Mouse (Mus musculus): ENCODE measurements around the gene Trim5.
A peak's percentile ranks its signal among the peaks of the same experiment; 100 is the strongest.
"Not testable (repeated sequence)": the region's sequence is repeated elsewhere in the genome, so short reads cannot be mapped to it uniquely, and the experiment has no call there.

Trim5 gene

DNA sequence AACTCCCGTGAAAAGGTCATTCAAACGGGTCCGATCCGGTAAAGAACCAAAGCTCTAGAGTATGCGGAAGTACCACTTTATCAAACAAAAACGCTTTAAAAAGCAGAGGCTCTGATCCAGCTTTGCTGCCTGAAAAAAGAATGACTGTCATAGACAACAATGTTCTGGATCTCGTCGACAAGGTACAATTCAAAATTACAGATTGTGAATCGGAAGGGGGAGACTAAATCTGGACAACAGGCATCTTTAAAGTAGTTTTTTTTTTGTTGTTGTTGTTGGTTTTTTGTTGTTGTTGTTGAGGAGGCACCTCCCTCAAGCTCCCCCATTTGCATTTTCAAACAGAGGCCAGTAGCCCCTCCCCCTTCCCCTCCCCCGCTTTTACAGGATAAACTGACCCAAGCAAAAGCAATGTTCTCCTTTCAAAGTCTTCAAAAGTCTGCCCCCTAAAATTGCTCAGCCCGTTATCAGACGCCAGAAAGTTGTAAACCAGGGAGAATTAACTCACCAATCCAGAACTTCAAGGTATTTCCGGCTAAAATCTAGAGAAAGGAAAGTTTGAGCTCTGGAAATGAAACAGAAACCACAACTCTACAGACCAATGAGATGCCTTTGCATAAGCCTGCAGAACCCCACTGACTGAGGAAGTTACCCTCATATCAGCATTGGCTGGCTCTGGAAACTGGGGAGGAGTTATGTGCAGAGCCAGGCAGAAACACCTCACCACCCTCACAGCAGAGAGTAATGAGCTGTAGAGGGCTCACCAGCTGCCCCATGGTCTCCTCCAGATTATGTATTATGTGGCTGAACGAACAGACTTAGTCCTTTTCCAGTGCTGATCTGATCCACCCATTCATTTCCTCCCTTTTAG, at the start of gene Trim5:
Gene Trim5, minus strand, starts transcription at position 519 of the 868 bp plus-strand sequence.
- peak; percentile 48 for DNase-seq (ENCODE audit: low read depth, low spot score)
- H3K27me3 ChIP-seq (ENCODE audit: control insufficient read depth, insufficient read depth, low read length, poor library complexity, severe bottlenecking); H3K36me3 ChIP-seq (ENCODE audit: control insufficient read depth, insufficient read depth, low read length, poor library complexity, severe bottlenecking): not testable (repeated sequence)

DNA sequence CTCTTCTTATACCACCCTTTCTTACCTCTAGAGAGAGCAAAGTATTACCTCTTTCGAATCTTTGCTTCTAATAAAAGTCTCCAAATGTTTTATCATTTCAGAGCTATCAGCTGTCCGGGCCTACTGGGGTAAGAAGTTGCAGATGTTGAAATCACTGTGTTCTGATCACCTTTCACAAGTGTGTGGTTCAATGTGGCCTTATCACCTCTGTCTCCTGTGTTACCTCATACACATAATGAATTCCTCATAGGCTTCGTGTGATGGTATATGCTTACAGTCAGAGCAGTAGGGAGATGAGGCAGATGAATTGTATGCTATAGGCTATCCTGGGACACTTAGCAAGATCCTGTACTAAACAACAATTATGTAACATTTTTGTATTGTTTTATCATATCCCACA, 47.7 kb upstream of the Trim5 start:
- DNase-seq (ENCODE audit: low read depth, low spot score); H3K36me3 ChIP-seq (ENCODE audit: control insufficient read depth, insufficient read depth, low read length, poor library complexity, severe bottlenecking); H3K27me3 ChIP-seq (ENCODE audit: control insufficient read depth, insufficient read depth, low read length, poor library complexity, severe bottlenecking): not testable (repeated sequence)

DNA sequence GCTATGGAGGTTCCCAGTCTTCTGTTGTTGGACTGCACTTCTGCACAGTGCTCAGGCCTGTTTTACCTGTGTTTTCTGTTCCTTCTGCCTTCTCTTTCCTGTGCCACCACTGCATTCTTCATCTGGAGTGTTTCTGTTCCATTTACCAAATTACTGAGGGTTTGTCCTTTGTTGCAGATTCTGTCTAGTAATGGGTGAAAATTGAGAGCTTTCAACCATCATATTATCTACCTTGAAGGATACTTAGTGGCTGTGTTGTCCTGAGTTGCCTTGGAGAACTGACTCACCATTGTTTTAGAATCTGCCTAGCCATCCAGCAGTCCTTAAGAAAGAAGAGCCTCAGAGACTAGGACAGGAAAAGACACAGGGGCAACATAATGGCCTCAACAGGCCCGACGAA, 41.3 kb upstream of the Trim5 start, which contains the start of gene Trim34b:
Gene Trim34b, plus strand, starts transcription at position 301 of the 400 bp plus-strand sequence.
- H3K36me3 ChIP-seq (ENCODE audit: control insufficient read depth, insufficient read depth, low read length, poor library complexity, severe bottlenecking); H3K27me3 ChIP-seq (ENCODE audit: control insufficient read depth, insufficient read depth, low read length, poor library complexity, severe bottlenecking); DNase-seq (ENCODE audit: low read depth, low spot score): not testable (repeated sequence)

DNA sequence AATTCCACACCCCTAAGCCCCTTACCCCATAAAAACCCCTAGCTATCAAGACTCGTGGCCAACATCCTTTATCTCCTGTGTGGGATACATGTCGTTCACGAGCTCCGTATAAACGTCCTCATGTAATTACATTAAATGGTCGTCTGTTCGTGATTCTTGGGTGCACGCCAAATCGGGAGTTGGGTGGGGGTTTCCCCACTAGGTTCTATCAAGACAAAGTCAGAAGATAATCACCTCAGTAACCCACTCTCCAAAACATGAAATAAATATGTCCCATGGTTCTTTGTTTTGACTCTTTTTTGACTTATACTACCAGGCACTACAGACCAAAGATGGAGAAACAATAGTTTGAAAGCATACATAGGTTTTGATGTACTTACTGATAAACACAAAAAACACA, 34.1 kb upstream of the Trim5 start:
- Histone ChIP-seq H3K27me3 (ENCODE audit: control insufficient read depth, insufficient read depth, low read length, poor library complexity, severe bottlenecking) (no peaks in the 10 kb centered on the region), H3K36me3 (ENCODE audit: control insufficient read depth, insufficient read depth, low read length, poor library complexity, severe bottlenecking) (0 out of 2 replicates have a peak, but pooled peaks cover 4% of the 10 kb centered on the region)
- DNase-seq (ENCODE audit: low read depth, low spot score) = no peak

DNA sequence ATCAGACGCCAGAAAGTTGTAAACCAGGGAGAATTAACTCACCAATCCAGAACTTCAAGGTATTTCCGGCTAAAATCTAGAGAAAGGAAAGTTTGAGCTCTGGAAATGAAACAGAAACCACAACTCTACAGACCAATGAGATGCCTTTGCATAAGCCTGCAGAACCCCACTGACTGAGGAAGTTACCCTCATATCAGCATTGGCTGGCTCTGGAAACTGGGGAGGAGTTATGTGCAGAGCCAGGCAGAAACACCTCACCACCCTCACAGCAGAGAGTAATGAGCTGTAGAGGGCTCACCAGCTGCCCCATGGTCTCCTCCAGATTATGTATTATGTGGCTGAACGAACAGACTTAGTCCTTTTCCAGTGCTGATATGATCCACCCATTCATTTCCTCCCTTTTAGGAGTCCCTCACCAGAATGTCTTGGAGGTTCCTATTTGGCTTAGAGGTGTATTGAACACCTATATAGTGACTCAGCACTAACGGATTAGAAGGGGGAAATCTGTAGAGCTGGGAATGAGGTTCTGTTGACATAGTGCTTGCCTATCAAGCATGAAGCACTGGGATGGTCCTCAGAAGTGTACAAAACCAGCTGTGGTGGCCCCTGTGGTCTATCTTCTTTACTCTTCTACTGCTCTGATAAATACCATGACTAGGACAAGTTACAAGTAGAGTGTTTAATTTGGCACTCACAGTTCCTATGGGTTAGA, 27.6 kb upstream of the Trim5 start, which contains the start of gene Trim12a:
Gene Trim12a, minus strand, starts transcription at position 98 of the 712 bp plus-strand sequence.
- DNase-seq (ENCODE audit: low read depth, low spot score); H3K36me3 ChIP-seq (ENCODE audit: control insufficient read depth, insufficient read depth, low read length, poor library complexity, severe bottlenecking); H3K27me3 ChIP-seq (ENCODE audit: control insufficient read depth, insufficient read depth, low read length, poor library complexity, severe bottlenecking): not testable (repeated sequence)

DNA sequence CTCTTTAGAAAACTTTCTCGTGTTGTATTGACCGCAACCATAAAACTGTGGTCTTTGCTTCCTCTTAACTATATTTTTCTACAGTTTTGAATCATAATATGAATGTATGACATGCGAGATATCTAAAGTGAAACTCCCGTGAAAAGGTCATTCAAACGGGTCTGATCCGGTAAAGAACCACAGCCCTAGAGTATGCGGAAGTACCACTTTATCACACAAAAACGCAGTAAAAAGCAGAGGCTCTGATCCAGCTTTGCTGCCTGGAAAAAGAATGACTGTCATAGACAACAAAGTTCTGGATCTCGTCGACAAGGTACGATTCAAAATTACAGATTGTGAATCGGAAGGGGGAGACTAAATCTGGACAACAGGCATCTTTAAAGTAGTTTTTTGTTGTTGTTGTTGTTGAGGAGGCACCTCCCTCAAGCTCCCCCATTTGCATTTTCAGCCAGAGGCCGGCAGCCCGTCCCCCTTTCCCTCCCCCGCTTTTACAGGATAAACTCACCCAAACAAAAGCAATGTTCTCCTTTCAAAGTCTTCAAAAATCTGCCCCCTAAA, 27.0 kb upstream of the Trim5 start:
- Histone ChIP-seq H3K27me3 (ENCODE audit: control insufficient read depth, insufficient read depth, low read length, poor library complexity, severe bottlenecking) (no peaks in the 10 kb centered on the region), H3K36me3 (ENCODE audit: control insufficient read depth, insufficient read depth, low read length, poor library complexity, severe bottlenecking) (no peaks in the 10 kb centered on the region)
- peak; percentile 73 for DNase-seq (ENCODE audit: low read depth, low spot score)

DNA sequence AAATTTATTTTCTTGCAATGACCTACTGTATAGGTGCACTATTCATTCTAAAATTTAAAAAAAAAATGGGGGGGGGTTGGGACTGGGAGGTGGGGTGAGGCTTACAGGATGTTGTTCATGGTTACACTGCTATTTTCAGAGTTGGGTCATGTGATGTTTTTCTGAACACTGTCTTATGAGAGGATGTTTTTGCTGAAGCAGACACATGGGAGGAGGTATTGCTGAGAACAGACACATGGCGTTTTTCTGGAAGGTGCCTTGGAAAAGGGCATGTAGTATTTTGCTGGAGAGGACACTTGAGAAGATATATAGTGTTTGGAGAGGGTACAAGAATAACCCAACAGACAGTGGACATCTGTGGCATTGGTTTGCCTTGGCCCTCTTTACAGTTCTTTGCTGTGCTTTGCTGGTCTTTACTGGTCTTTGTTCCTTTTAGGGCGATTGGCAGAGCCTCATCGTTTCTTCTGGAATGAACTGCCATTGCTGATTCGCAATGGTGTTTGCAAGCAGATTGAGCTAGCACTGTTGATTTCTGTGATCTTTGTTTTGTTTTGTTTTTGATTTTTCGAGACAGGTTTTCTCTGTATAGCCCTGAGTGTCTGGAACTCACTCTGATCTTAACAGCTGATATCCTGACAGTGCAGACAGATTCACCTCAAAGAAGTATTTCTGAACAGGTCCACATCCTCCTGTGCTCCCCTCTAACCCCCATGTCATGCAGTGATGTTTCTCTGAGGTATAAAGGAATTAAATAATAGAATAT, 3.9 kb upstream of the Trim5 start:
- DNase-seq (ENCODE audit: low read depth, low spot score) = peak; percentile 83
- H3K36me3 ChIP-seq (ENCODE audit: control insufficient read depth, insufficient read depth, low read length, poor library complexity, severe bottlenecking) = no peaks in the 10 kb centered on the region
- H3K27me3 ChIP-seq (ENCODE audit: control insufficient read depth, insufficient read depth, low read length, poor library complexity, severe bottlenecking) = no peaks in the 10 kb centered on the region

DNA sequence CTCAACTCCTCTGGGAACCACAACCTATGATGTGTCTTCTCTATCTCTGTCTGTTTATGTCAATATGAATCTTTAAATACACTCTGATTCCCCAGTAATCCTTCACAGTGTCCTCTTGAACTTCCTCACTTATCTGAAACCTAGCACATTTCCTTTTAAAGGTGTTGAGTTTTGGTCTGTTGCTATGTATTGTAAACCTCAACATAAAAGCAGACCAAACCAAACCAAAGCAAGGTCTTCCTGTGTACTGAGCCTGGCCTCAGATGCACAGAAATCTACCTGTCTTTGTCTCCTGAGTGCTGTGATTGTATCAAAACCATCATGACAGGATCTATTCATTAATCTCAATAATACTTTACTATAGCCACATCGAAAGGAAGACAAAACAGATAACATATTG, 2.7 kb upstream of the Trim5 start:
- no peaks in the 10 kb centered on the region for H3K27me3 ChIP-seq (ENCODE audit: control insufficient read depth, insufficient read depth, low read length, poor library complexity, severe bottlenecking)
- no peaks in the 10 kb centered on the region for H3K36me3 ChIP-seq (ENCODE audit: control insufficient read depth, insufficient read depth, low read length, poor library complexity, severe bottlenecking)
- peak; percentile 70 for DNase-seq (ENCODE audit: low read depth, low spot score)

DNA sequence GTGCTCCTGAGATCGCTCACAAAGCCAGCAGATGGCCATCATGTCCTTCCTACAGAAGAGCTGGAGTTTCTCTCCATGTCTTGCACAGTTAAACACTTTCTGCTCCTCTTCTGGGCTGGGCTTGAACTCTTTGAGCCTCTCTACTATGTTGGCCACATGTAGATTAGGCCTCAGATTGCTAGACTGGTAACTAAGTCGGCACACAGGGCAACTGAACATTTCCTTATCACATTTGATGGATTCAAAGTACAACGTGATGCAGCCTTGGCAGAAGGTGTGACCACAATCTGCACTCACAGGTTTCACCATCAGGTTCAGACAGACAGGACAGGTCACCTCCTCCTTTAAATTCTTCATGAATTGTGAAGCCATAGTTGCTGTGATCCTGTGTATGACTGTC, 8.5 kb downstream of the Trim5 start:
- not testable (repeated sequence) for H3K27me3 ChIP-seq (ENCODE audit: control insufficient read depth, insufficient read depth, low read length, poor library complexity, severe bottlenecking); H3K36me3 ChIP-seq (ENCODE audit: control insufficient read depth, insufficient read depth, low read length, poor library complexity, severe bottlenecking); DNase-seq (ENCODE audit: low read depth, low spot score)

DNA sequence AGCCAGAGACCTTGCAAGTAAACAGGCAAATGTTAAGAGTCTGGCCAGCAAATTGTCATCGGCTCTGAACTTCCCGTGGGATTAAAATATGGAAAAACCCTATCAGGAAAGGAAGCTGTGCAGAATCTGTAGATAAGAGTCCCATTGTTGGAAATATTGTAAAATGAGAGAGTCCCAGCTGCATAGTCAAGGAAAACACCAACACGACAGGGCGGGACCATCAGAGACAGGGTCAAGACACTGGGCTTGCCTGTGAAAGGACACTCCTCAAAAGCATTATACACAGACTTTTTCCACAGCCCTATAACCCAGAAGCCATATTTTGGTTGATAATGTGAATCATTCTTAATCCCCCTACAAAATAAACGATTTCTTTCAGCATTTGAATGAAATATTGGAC, 22.6 kb downstream of the Trim5 start:
- H3K36me3 ChIP-seq (ENCODE audit: control insufficient read depth, insufficient read depth, low read length, poor library complexity, severe bottlenecking); H3K27me3 ChIP-seq (ENCODE audit: control insufficient read depth, insufficient read depth, low read length, poor library complexity, severe bottlenecking); DNase-seq (ENCODE audit: low read depth, low spot score): not testable (repeated sequence)

DNA sequence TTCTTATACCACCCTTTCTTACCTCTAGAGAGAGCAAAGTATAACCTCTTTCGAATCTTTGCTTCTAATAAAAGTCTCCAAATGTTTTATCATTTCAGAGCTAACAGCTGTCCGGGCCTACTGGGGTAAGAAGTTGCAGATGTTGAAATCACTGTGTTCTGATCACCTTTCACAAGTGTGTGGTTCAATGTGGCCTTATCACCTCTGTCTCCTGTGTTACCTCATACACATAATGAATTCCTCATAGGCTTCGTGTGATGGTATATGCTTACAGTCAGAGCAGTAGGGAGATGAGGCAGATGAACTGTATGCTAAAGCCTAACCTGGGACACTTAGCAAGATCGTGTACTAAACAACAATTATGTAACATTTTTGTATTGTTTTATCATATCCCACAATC, 27.5 kb downstream of the Trim5 start:
- not testable (repeated sequence) for H3K27me3 ChIP-seq (ENCODE audit: control insufficient read depth, insufficient read depth, low read length, poor library complexity, severe bottlenecking); DNase-seq (ENCODE audit: low read depth, low spot score)

DNA sequence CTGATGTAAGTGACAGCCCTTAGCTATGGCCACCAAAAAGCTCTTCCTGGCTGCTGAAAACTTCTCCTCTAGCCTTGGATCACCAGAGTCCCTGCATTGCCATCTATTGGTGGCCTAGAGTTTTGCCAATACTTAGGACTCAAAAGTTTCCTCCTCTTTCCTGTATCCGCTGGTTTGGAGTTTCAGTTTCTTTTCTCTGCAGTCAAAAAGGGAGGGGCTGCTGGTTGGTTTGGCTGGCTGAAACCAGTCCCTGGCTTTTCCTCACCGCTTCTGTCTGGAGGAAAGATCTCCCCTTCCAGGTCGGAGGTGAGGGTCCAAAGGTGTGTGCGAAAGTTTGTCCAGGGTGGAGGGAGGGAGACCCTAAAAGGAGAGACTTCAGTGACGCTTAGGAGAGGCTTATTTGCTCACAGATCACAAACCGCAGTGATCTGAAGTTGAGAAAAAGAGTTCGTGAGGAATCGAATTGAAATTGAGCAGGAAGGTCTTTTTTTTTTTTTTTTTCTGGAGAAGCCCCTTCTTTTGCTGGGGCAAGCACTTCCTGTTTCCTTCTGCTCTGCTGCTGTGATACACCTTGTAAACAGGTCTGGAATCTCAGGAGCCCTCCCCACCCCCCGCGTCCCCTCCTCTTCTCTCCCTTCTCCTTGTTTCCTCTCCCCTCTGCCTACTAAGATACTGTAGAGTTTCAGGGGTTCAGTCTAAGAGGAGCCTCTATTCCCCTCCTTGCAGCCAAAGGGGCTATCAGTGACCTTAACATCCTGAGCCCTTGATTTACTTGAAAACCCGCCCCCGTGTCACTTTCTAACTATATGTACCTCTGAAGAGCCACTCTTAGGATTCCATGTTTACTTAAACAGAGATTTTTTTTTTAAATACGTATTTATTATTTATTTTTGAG, 43.4 kb downstream of the Trim5 start, which contains the start of gene Trim34a:
Gene Trim34a, plus strand, starts transcription at position 171 of the 895 bp plus-strand sequence.
- Histone ChIP-seq H3K36me3 (ENCODE audit: control insufficient read depth, insufficient read depth, low read length, poor library complexity, severe bottlenecking) (no peaks in the 10 kb centered on the region; the same call in 1 of the 2 replicates), H3K27me3 (ENCODE audit: control insufficient read depth, insufficient read depth, low read length, poor library complexity, severe bottlenecking) (no peaks in the 10 kb centered on the region)
- peak; percentile 83 for DNase-seq (ENCODE audit: low read depth, low spot score)

More for the DNA sequence above, 27.5 kb downstream of the Trim5 start:
- H3K36me3 ChIP-seq (ENCODE audit: control insufficient read depth, insufficient read depth, low read length, poor library complexity, severe bottlenecking) = not testable (repeated sequence)

DNA sequence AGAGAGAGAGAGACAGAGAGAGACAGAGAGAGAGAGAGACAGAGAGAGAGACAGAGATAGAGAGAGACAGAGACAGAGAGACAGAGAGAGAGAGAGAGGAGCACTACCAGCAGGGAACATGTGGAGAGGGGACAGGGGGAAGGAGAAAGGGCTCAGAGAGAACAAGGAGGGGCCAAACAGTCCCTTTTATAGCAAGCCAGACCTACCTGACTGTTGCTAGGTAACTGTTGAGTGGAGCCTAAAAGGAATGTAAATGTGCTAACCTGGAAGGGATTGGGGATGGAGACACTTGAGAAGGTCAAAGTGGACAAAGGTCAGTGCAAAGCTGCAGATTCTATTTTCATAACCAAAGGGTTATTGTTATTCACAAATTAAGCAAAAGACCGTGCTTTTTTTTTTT, 44.3 kb downstream of the Trim5 start:
- Histone ChIP-seq H3K36me3 (ENCODE audit: control insufficient read depth, insufficient read depth, low read length, poor library complexity, severe bottlenecking) (no peaks in the 10 kb centered on the region), H3K27me3 (ENCODE audit: control insufficient read depth, insufficient read depth, low read length, poor library complexity, severe bottlenecking) (no peaks in the 10 kb centered on the region)
- peak; percentile 16 for DNase-seq (ENCODE audit: low read depth, low spot score)
